Mouse (Mus musculus) lung, postnatal 0 days (tissue): ENCODE measurements at regions not wholly inside any gene's neighbourhood (a gene's known extent, or its start where the extent isn't known, plus 50 kb on each side); places are given as distances from the start of the nearest gene placed in this dataset.

ENCODE experiments used
- CTCF ChIP-seq: IDR thresholded peaks from 2 replicates; pipeline ENCODE4 v1.5.1; 2016; ENCODE audit warnings: antibody characterized with exemption, mild to moderate bottlenecking
- EP300 ChIP-seq: IDR thresholded peaks from 2 replicates; pipeline ENCODE4 v1.6.1; 2016; ENCODE audit warnings: antibody characterized with exemption, mild to moderate bottlenecking, control low read depth

GRCm38 (mm10) chr19:26509240-26509639, 95.6 kb upstream of the Smarca2 start:
- TF ChIP-seq CTCF (no peak), EP300 (no peak)
